Mouse (Mus musculus) left cerebral cortex, adult 2 months (tissue): ENCODE data around the gene Asap3. TPM values are rescaled to one million over a fixed set of nuclear protein-coding genes. Genes with fewer than 3 reads are reported as not detected.

Experiments used
- DNase-seq, 2 experiments: peaks; one replicate each; pipeline ENCODE4 v3.0.0; 2021 to 2022; ENCODE audit warnings: low spot score in 2 of 2, mixed read lengths in 1 of 2; ENCODE audit errors: extremely low spot score in 1 of 2
- H3K27ac ChIP-seq: fragments of 200-600 bp; 2 replicates; pipeline ENCODE4 v1.8.1; 2022
- H3K4me3 ChIP-seq: fragments of 200-600 bp; 2 replicates; pipeline ENCODE4 v1.8.1; 2022
- CTCF ChIP-seq: fragments of 200-600 bp; IDR thresholded peaks from 2 replicates; pipeline ENCODE4 v1.8.1; 2022; ENCODE audit warnings: antibody characterized with exemption, mild to moderate bottlenecking, moderate library complexity
- intact Hi-C: fragments of 180-260 bp; cut with DNase I; formaldehyde crosslinking; loops from one replicate; pipeline ENCODE4 v1.15.1; 2025
- total RNA-seq, 2 experiments: library from RNA; stranded (reverse); gene quantifications; 2 replicates each; pipeline ENCODE4 v1.2.3; 2021

Asap3 gene
- total RNA-seq, 2 experiments from 2014 or later, result 2.2 to 2.4 TPM

GRCm38 (mm10) chr4:136186739-136187472 lies 19.3 kb upstream of the Asap3 start:
- intact Hi-C loops, result no loop called here
- Histone ChIP-seq H3K27ac (no peak overlapping the region), H3K4me3 (no peak overlapping the region)
- DNase-seq, result no peak
- no peak for TF ChIP-seq CTCF

GRCm38 (mm10) chr4:136188973-136189737 lies 17.0 kb upstream of the Asap3 start:
- no peak overlapping the region for H3K4me3 ChIP-seq
- TF ChIP-seq CTCF, result no peak; the same call in none of the 2 replicates
- H3K27ac ChIP-seq, result no peak overlapping the region
- intact Hi-C loops, result no loop called here
- DNase-seq, result no peak

GRCm38 (mm10) chr4:136189912-136190311 lies 16.3 kb upstream of the Asap3 start:
- intact Hi-C loops, result no loop called here
- Histone ChIP-seq H3K4me3 (no peak overlapping the region), H3K27ac (no peak overlapping the region)
- no peak for TF ChIP-seq CTCF
- no peak for DNase-seq

GRCm38 (mm10) chr4:136193571-136193970 lies 12.6 kb upstream of the Asap3 start:
- TF ChIP-seq CTCF, result no peak

GRCm38 (mm10) chr4:136195029-136195428 lies 11.1 kb upstream of the Asap3 start:
- intact Hi-C loops, result no loop called here
- no peak for TF ChIP-seq CTCF
- Histone ChIP-seq H3K27ac (no peak overlapping the region), H3K4me3 (no peak overlapping the region)
- DNase-seq, result no peak

More at GRCm38 (mm10) chr4:136193571-136193970, 12.6 kb upstream of the Asap3 start:
- DNase-seq, result no peak
- H3K4me3 ChIP-seq, result no peak overlapping the region
- intact Hi-C loops, result no loop called here
- H3K27ac ChIP-seq, result no peak overlapping the region

GRCm38 (mm10) chr4:136195629-136196028 lies 10.5 kb upstream of the Asap3 start:
- TF ChIP-seq CTCF, result no peak
- DNase-seq, result no peak
- intact Hi-C loops, result no loop called here
- no peak overlapping the region for H3K27ac ChIP-seq
- H3K4me3 ChIP-seq, result no peak overlapping the region

GRCm38 (mm10) chr4:136196201-136196600 lies 10.0 kb upstream of the Asap3 start:
- H3K4me3 ChIP-seq, result no peak overlapping the region
- DNase-seq, result no peak
- no peak for TF ChIP-seq CTCF

GRCm38 (mm10) chr4:136198846-136199245 lies 7.3 kb upstream of the Asap3 start:
- no peak for TF ChIP-seq CTCF
- Histone ChIP-seq H3K27ac (no peak overlapping the region), H3K4me3 (no peak overlapping the region)
- no peak for DNase-seq
- intact Hi-C loops, result no loop called here

More at GRCm38 (mm10) chr4:136196201-136196600, 10.0 kb upstream of the Asap3 start:
- intact Hi-C loops, result no loop called here
- no peak overlapping the region for H3K27ac ChIP-seq

GRCm38 (mm10) chr4:136199562-136200292 lies 6.4 kb upstream of the Asap3 start:
- peak; percentile 87 for TF ChIP-seq CTCF
- H3K4me3 ChIP-seq, result no peak overlapping the region
- no peak for DNase-seq
- no peak overlapping the region for H3K27ac ChIP-seq
- intact Hi-C loops, result loop anchor here (1.0 to 5.0 kb wide), 2 partner anchors 36 to 123 kb away; no protein-coding TSS in a partner anchor

- Histone ChIP-seq H3K4me3 (no peak overlapping the region), H3K27ac (no peak overlapping the region)
- DNase-seq, result peak; percentile 51 to 61
- intact Hi-C loops, result loop anchor here (2.0 to 5.0 kb wide), 2 partner anchors 36 to 120 kb away; no protein-coding TSS in a partner anchor
- peak; percentile 87 for TF ChIP-seq CTCF
Observed at GRCm38 (mm10) chr4:136202509-136202908, 3.7 kb upstream of the Asap3 start.

- H3K27ac ChIP-seq, result no peak overlapping the region
- no peak for TF ChIP-seq CTCF
- intact Hi-C loops, result loop anchor here (5.0 kb wide), 1 partner anchor 118 kb away; no protein-coding TSS in a partner anchor
- H3K4me3 ChIP-seq, result no peak overlapping the region
- no peak for DNase-seq
Observed at GRCm38 (mm10) chr4:136204775-136205174, 1.4 kb upstream of the Asap3 start.
